Mouse (Mus musculus) embryonic fibroblast, embryonic 13.5 days (primary cell): Measurements from ENCODE around the gene Hist1h2an. TPM values are rescaled to one million over a fixed set of nuclear protein-coding genes. Genes with fewer than 3 reads are reported as not detected.
"Not testable (repeated sequence)": the region's sequence is repeated elsewhere in the genome, so short reads cannot be mapped to it uniquely, and the experiment has no call there.

Source experiments
- H3K27ac ChIP-seq: 2 replicates; pipeline ENCODE4 v1.5.1; 2012; ENCODE audit warnings: low read length, control low read depth, inconsistent platforms; ENCODE audit not compliant: insufficient read depth
- H3K4me1 ChIP-seq: 2 replicates; pipeline ENCODE4 v1.6.1; 2011; ENCODE audit warnings: low read length; ENCODE audit not compliant: control insufficient read depth, insufficient read depth
- H3K4me3 ChIP-seq: 2 replicates; pipeline ENCODE4 v1.5.1; 2011; ENCODE audit warnings: mild to moderate bottlenecking, control low read depth, low read length; ENCODE audit not compliant: insufficient read depth
- CTCF ChIP-seq: IDR thresholded peaks from 2 replicates; pipeline ENCODE4 v1.5.1; 2011; ENCODE audit warnings: mild to moderate bottlenecking, control low read depth, low read length, moderate library complexity, borderline replicate concordance; ENCODE audit not compliant: insufficient read depth
- POLR2A ChIP-seq: IDR thresholded peaks from 2 replicates; pipeline ENCODE4 v1.6.1; 2011; ENCODE audit warnings: low read depth, mild to moderate bottlenecking, control low read depth, low read length, moderate library complexity
- polyA plus RNA-seq: library from polyadenylated mRNA; stranded (reverse); fragments of >200 nt; gene quantifications from 2 replicates; pipeline ENCODE4 v1.2.4, GENCODE M21; 2011; ENCODE audit warnings: low read depth; ENCODE audit not compliant: missing spikeins, insufficient read length

The Hist1h2an gene
- polyA plus RNA-seq, 1 experiment, result not detected

- TF ChIP-seq POLR2A, result no peak; the same call in 1 of the 2 replicates
- no peak for TF ChIP-seq CTCF
- Histone ChIP-seq H3K4me1 (peaks cover 6% of the 10 kb centered on the region), H3K27ac (peak overlapping the region; percentile 69), H3K4me3 (peak overlapping the region; percentile 49)
Measured at GRCm38 (mm10) chr13:21753051-21753523, 33.9 kb downstream of the Hist1h2an start.

- Histone ChIP-seq H3K27ac (peak overlapping the region; percentile 49), H3K4me1 (peaks cover 6% of the 10 kb centered on the region), H3K4me3 (no peak overlapping the region)
- TF ChIP-seq CTCF (no peak), POLR2A (no peak)
Measured at GRCm38 (mm10) chr13:21752356-21752755, 34.7 kb downstream of the Hist1h2an start.

GRCm38 (mm10) chr13:21751827-21752226 lies 35.2 kb downstream of the Hist1h2an start:
- Histone ChIP-seq H3K4me1 (peaks cover 8% of the 10 kb centered on the region), H3K27ac (no peak overlapping the region), H3K4me3 (no peak overlapping the region)
- TF ChIP-seq POLR2A, result no peak
- no peak for TF ChIP-seq CTCF

GRCm38 (mm10) chr13:21751417-21751816 lies 35.6 kb downstream of the Hist1h2an start:
- H3K4me3 ChIP-seq, result no peak overlapping the region

GRCm38 (mm10) chr13:21750159-21751017 lies 36.6 kb downstream of the Hist1h2an start, which contains the start of gene Hist1h4k:
TSS of gene Hist1h4k (minus strand) at chr13:21750505.
- Histone ChIP-seq H3K4me3 (peak within 1 kb of the TSS; percentile 57), H3K27ac (peak within 1 kb of the TSS; percentile 84)
- TF ChIP-seq POLR2A, result peak; percentile 86
- not testable (repeated sequence) for H3K4me1 ChIP-seq

More at GRCm38 (mm10) chr13:21751417-21751816, 35.6 kb downstream of the Hist1h2an start:
- Histone ChIP-seq H3K27ac (no peak overlapping the region), H3K4me1 (peaks cover 8% of the 10 kb centered on the region)
- TF ChIP-seq POLR2A (no peak), CTCF (no peak)

GRCm38 (mm10) chr13:21749387-21750158 lies 37.4 kb downstream of the Hist1h2an start:
- Histone ChIP-seq H3K4me1 (peaks cover 8% of the 10 kb centered on the region), H3K27ac (peak overlapping the region; percentile 13; the same call in 1 of the 2 replicates), H3K4me3 (peak overlapping the region; percentile 57)
- TF ChIP-seq POLR2A, result peak; percentile 75
- no peak for TF ChIP-seq CTCF

GRCm38 (mm10) chr13:21745006-21745405 lies 42.0 kb downstream of the Hist1h2an start:
- no peak overlapping the region for H3K27ac ChIP-seq
- H3K4me1 ChIP-seq, result peaks cover 2% of the 10 kb centered on the region; the same call in 1 of the 2 replicates
- TF ChIP-seq CTCF, result no peak
- TF ChIP-seq POLR2A, result no peak
- H3K4me3 ChIP-seq, result no peak overlapping the region

Other genes with a start within 250 kb of the Hist1h2an start
- not detected in 2 replicates for gene Olfr1366, start 244.4 kb downstream of the Hist1h2an start, polyA plus RNA-seq
- gene Olfr1535, start 227.3 kb downstream of the Hist1h2an start, polyA plus RNA-seq, result 0.12 and 0.44 TPM in 2 replicates
- not detected in 2 replicates for gene Olfr1364, start 205.5 kb downstream of the Hist1h2an start, polyA plus RNA-seq
- gene Olfr1362, start 173.2 kb downstream of the Hist1h2an start, polyA plus RNA-seq, result not detected in 2 replicates
- not detected in 2 replicates for gene Olfr11, start 144.7 kb downstream of the Hist1h2an start, polyA plus RNA-seq
- not detected in 2 replicates for gene Olfr1361, start 123.8 kb downstream of the Hist1h2an start, polyA plus RNA-seq
- not detected in 2 replicates for gene Olfr1360, start 109.8 kb downstream of the Hist1h2an start, polyA plus RNA-seq
- not detected in 2 replicates for gene Olfr1359, start 89.1 kb downstream of the Hist1h2an start, polyA plus RNA-seq
- 3.5 TPM in 1 of 2 replicates, not detected in the other for gene Hist1h2bl, start 71.1 kb downstream of the Hist1h2an start, polyA plus RNA-seq
- gene Hist1h2ai, start 70.8 kb downstream of the Hist1h2an start, polyA plus RNA-seq, result 5.0 TPM in 1 of 2 replicates, not detected in the other
- gene Hist1h3h, start 69.6 kb downstream of the Hist1h2an start, polyA plus RNA-seq, result 3.4 TPM in 1 of 2 replicates, not detected in the other
- gene Hist1h2bm, start 65.2 kb downstream of the Hist1h2an start, polyA plus RNA-seq, result 5.5 and 9.1 TPM in 2 replicates
- gene Hist1h4j, start 52.2 kb downstream of the Hist1h2an start, polyA plus RNA-seq, result 2.6 and 4.1 TPM in 2 replicates
- gene Hist1h4k, start 36.7 kb downstream of the Hist1h2an start, polyA plus RNA-seq, result 1.9 and 7.3 TPM in 2 replicates
- gene Hist1h2ak, start 33.4 kb downstream of the Hist1h2an start, polyA plus RNA-seq, result 5.3 TPM in 1 of 2 replicates, not detected in the other
- gene Hist1h2bn, start 33.1 kb downstream of the Hist1h2an start, polyA plus RNA-seq, result 2.4 and 9.6 TPM in 2 replicates
- gene Hist1h1b, start 6.6 kb downstream of the Hist1h2an start, polyA plus RNA-seq, result 2.3 and 7.8 TPM in 2 replicates
- 4.3 and 8.6 TPM in 2 replicates for gene Hist1h3i, start 3.8 kb downstream of the Hist1h2an start, polyA plus RNA-seq
- gene Hist1h2bp, start 243 bp upstream of the Hist1h2an start, polyA plus RNA-seq, result 1.0 TPM in 1 of 2 replicates, not detected in the other
- 1.0 and 2.3 TPM in 2 replicates for gene Hist1h2bq, start 23.0 kb upstream of the Hist1h2an start, polyA plus RNA-seq
- gene Hist1h2ao, start 23.2 kb upstream of the Hist1h2an start, polyA plus RNA-seq, result not detected in 2 replicates
- gene Hist1h4m, start 24.5 kb upstream of the Hist1h2an start, polyA plus RNA-seq, result not detected in 2 replicates
- 18.9 and 28.6 TPM in 2 replicates for gene Hist1h4n, start 45.0 kb upstream of the Hist1h2an start, polyA plus RNA-seq
- gene Hist1h2ap, start 46.3 kb upstream of the Hist1h2an start, polyA plus RNA-seq, result 18.2 and 27.0 TPM in 2 replicates
- 1.9 TPM in 1 of 2 replicates, not detected in the other for gene Hist1h2br, start 46.5 kb upstream of the Hist1h2an start, polyA plus RNA-seq
- 2.9 and 5.0 TPM in 2 replicates for gene Zfp184, start 157.9 kb upstream of the Hist1h2an start, polyA plus RNA-seq
- 0.23 and 0.32 TPM in 2 replicates for gene Pom121l2, start 194.0 kb upstream of the Hist1h2an start, polyA plus RNA-seq
- gene Prss16, start 222.5 kb upstream of the Hist1h2an start, polyA plus RNA-seq, result 0.37 and 0.98 TPM in 2 replicates
- gene Hist1h2ah, start 248.3 kb upstream of the Hist1h2an start, polyA plus RNA-seq, result 1.3 TPM in 1 of 2 replicates, not detected in the other
- gene Hist1h2bk, start 248.7 kb upstream of the Hist1h2an start, polyA plus RNA-seq, result 16.3 and 22.3 TPM in 2 replicates